Mouse (Mus musculus) left cerebral cortex, postnatal 36 days (tissue): ENCODE measurements at regions not wholly inside any gene's neighbourhood (a gene's known extent, or its start where the extent isn't known, plus 50 kb on each side); places are given as distances from the start of the nearest gene placed in this dataset.

Experiments
- DNase-seq, 2 experiments: peaks; one replicate each; pipeline ENCODE4 v3.0.0; 2021 to 2022; ENCODE audit warnings: low spot score in 2 of 2, mixed read lengths in 1 of 2
- intact Hi-C: fragments of 180-260 bp; cut with DNase I; formaldehyde crosslinking; loops from one replicate; pipeline ENCODE4 v1.15.1; 2025

GRCm38 (mm10) chr14:58174512-58174911 lies 104.2 kb downstream of the Fgf9 start:
- no peak for DNase-seq
- intact Hi-C loops, result no loop called here

GRCm38 (mm10) chr14:58168920-58169319 lies 98.6 kb downstream of the Fgf9 start:
- intact Hi-C loops, result no loop called here
- DNase-seq, result no peak
